Mouse (Mus musculus) splenic B cell, adult 2 months (primary cell): ENCODE data around the gene Cnr1.

Experiments
- DNase-seq: peaks from one replicate; pipeline ENCODE4 v3.0.0-alpha.2; 2011; ENCODE audit warnings: low read depth, low spot score
- H3K27me3 ChIP-seq: 2 replicates; pipeline ENCODE4 v1.6.1; 2012; ENCODE audit warnings: mild to moderate bottlenecking, low read length, moderate library complexity, mixed read lengths; ENCODE audit not compliant: control insufficient read depth, poor library complexity, insufficient read depth, severe bottlenecking
- H3K36me3 ChIP-seq: 2 replicates; pipeline ENCODE4 v1.6.1; 2012; ENCODE audit warnings: mild to moderate bottlenecking, low read length, moderate library complexity, mixed read lengths; ENCODE audit not compliant: control insufficient read depth, poor library complexity, insufficient read depth, severe bottlenecking

The Cnr1 gene

GRCm38 (mm10) chr4:33924234-33924888 is at the start of gene Cnr1:
Gene Cnr1 (plus strand): TSS chr4:33924593.
- Histone ChIP-seq H3K27me3 (no peaks in the 10 kb centered on the region), H3K36me3 (no peaks in the 10 kb centered on the region)
- DNase-seq = peak; percentile 8

GRCm38 (mm10) chr4:33879944-33880343 is 44.4 kb upstream of the Cnr1 start:
- Histone ChIP-seq H3K36me3 (no peaks in the 10 kb centered on the region), H3K27me3 (no peaks in the 10 kb centered on the region)
- DNase-seq = no peak

- no peak for DNase-seq
Observed at GRCm38 (mm10) chr4:33886026-33886425, 38.4 kb upstream of the Cnr1 start.

GRCm38 (mm10) chr4:33889976-33890375 is 34.4 kb upstream of the Cnr1 start:
- no peak for DNase-seq
- Histone ChIP-seq H3K27me3 (no peaks in the 10 kb centered on the region), H3K36me3 (no peaks in the 10 kb centered on the region)

More at GRCm38 (mm10) chr4:33886026-33886425, 38.4 kb upstream of the Cnr1 start:
- Histone ChIP-seq H3K36me3 (no peaks in the 10 kb centered on the region), H3K27me3 (no peaks in the 10 kb centered on the region)

- DNase-seq = no peak
Observed at GRCm38 (mm10) chr4:33892178-33892869, 32.1 kb upstream of the Cnr1 start.

GRCm38 (mm10) chr4:33893841-33894240 is 30.6 kb upstream of the Cnr1 start:
- no peaks in the 10 kb centered on the region for H3K27me3 ChIP-seq
- no peak for DNase-seq
- no peaks in the 10 kb centered on the region for H3K36me3 ChIP-seq

More at GRCm38 (mm10) chr4:33892178-33892869, 32.1 kb upstream of the Cnr1 start:
- H3K27me3 ChIP-seq = no peaks in the 10 kb centered on the region
- H3K36me3 ChIP-seq = no peaks in the 10 kb centered on the region

- no peaks in the 10 kb centered on the region for H3K27me3 ChIP-seq
- no peak for DNase-seq
- H3K36me3 ChIP-seq = no peaks in the 10 kb centered on the region
Observed at GRCm38 (mm10) chr4:33895046-33895445, 29.3 kb upstream of the Cnr1 start.

- no peak for DNase-seq
- no peaks in the 10 kb centered on the region for H3K36me3 ChIP-seq
- H3K27me3 ChIP-seq = no peaks in the 10 kb centered on the region
Observed at GRCm38 (mm10) chr4:33895491-33895890, 28.9 kb upstream of the Cnr1 start.

- H3K27me3 ChIP-seq = no peaks in the 10 kb centered on the region
- H3K36me3 ChIP-seq = no peaks in the 10 kb centered on the region
- no peak for DNase-seq
Observed at GRCm38 (mm10) chr4:33901659-33902058, 22.7 kb upstream of the Cnr1 start.

GRCm38 (mm10) chr4:33903812-33904340 is 20.5 kb upstream of the Cnr1 start:
- H3K36me3 ChIP-seq = no peaks in the 10 kb centered on the region
- H3K27me3 ChIP-seq = no peaks in the 10 kb centered on the region
- no peak for DNase-seq

- no peak for DNase-seq
- no peaks in the 10 kb centered on the region for H3K36me3 ChIP-seq
- no peaks in the 10 kb centered on the region for H3K27me3 ChIP-seq
Observed at GRCm38 (mm10) chr4:33904826-33905225, 19.6 kb upstream of the Cnr1 start.

- no peak for DNase-seq
- H3K36me3 ChIP-seq = no peaks in the 10 kb centered on the region
Observed at GRCm38 (mm10) chr4:33908786-33909185, 15.6 kb upstream of the Cnr1 start.

GRCm38 (mm10) chr4:33915730-33916129 is 8.7 kb upstream of the Cnr1 start:
- Histone ChIP-seq H3K27me3 (no peaks in the 10 kb centered on the region), H3K36me3 (no peaks in the 10 kb centered on the region)
- no peak for DNase-seq

More at GRCm38 (mm10) chr4:33908786-33909185, 15.6 kb upstream of the Cnr1 start:
- no peaks in the 10 kb centered on the region for H3K27me3 ChIP-seq

GRCm38 (mm10) chr4:33920807-33921206 is 3.6 kb upstream of the Cnr1 start:
- DNase-seq = no peak
- Histone ChIP-seq H3K27me3 (no peaks in the 10 kb centered on the region), H3K36me3 (no peaks in the 10 kb centered on the region)

- no peaks in the 10 kb centered on the region for H3K27me3 ChIP-seq
- no peak for DNase-seq
- H3K36me3 ChIP-seq = no peaks in the 10 kb centered on the region
Observed at GRCm38 (mm10) chr4:33923151-33923760, 1.1 kb upstream of the Cnr1 start.
